Mouse (Mus musculus) gastrocnemius, postnatal 36 days (tissue): ENCODE results near the gene Tfrc. TPM values are rescaled to one million over a fixed set of nuclear protein-coding genes. Genes with fewer than 3 reads are reported as not detected.
A peak's percentile ranks its signal among the peaks of the same experiment; 100 is the strongest.

Experiments used
- DNase-seq, 2 experiments: peaks; one replicate each; pipeline ENCODE4 v3.0.0; 2022
- intact Hi-C: fragments of 180-260 bp; cut with DNase I; formaldehyde crosslinking; loops from one replicate; pipeline ENCODE4 v1.15.1; 2025
- total RNA-seq, 2 experiments: library from RNA; stranded (reverse); gene quantifications; 2 replicates each; pipeline ENCODE4 v1.2.3; 2021

The Tfrc gene
- total RNA-seq, 2 experiments from 2014 or later, result 157 to 180 TPM

DNA sequence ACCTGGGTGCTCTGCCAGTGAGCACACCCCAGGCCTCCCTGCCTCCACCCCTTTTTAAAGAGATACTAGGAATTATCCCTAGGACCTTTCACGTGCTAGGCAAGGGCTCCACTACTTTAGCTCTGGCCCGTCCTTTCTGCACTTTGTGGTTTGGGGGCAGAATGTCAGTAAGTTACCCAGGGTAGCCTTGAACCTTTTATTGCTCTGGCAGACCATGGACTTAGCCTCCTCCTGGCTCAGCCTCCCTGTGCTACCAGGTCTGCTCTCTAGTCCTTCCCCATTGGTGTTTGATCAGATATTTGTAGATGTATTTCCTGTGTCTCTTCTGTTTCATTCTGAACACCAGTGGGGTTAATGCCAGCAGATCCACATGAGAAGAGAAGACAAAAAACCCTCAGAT lies 55.5 kb downstream of the Tfrc start:
- no peak for DNase-seq
- intact Hi-C loops, result no loop called here

DNA sequence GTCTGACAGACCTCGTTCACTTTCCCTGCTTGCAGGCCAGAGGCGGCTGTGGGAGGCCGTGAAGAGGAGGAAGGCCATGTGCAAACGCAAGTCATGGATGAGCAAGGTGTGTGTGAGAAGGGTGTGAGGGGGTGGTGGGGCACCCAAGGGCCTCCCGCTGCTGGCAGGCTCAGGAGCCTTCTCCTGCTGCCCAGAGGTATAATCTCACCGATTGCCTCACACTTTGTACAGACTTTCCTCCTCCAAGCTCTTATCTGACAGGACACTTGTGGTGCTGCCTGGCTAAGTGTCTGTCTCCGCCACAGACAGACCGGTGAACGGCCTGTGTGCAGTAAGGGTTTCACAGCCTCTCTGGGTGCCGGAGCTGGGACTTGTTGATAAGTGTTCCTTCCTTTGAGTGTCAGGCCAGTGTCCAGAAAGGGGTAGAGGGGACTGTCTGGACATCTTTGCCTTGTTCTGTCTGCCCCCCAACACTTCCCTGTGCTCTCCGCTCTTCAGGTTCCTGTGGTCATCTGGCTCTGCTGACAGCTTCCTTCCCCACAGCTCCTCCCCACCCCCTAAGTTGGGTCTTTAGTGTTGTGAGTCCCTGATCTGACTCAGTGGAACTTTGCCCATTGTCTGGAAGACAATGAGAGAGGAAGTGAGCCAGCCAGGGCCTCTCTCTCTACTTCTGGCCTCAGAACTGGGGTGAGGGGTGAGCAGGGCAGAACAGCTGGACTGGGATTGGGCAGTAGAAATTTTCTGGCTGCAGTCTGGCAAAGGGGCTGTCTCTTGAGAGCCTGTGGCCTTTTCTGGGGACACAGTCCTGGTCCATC lies 57.3 kb downstream of the Tfrc start:
- peak; percentile 11 to 20 for DNase-seq
- intact Hi-C loops, result no loop called here

DNA sequence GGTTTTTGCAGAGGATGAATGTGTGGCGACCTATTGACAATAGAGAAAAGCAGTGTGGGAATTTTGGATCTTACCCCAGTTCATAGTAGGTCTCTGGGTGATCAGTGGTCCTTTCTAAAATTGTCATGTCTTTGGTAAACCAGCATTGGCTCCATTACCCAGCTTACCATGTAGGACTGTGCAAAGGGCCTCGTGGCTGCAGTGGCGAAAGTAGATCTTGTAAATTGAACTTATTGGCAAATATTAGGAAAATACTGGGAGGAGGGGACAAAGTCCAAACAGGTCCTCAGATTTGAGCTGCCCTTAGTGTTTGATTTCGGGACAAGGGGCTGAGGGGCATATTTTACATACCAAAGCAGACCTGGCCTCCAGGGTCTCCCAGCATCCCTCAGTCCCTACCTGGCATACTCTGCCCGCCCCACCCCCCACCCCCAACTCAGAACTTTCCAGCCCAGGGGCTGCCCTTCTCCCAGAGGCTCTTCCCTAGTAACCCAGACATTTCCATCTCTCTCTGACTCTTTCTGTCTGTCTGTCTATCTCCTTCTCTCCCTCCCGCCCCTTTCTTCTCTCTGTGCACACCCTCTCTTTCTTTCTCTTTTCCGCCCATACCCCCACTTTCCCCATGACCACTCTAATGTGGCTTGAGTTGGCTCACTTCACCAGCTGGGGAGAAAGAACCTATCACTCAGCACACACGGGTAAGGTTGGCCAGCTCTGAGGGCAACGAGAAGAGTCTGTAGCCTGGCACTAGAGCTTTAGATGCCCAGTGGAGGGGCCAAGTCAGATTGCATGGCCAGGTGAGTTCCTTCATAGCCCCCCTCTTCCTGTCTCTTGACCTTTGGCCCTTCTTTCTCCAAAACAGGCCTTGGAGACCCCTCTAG lies 58.2 kb downstream of the Tfrc start:
- intact Hi-C loops, result no loop called here
- DNase-seq, result peak in 1 of 2 experiments; percentile 2

- intact Hi-C loops, result no loop called here
- peak in 1 of 2 experiments; percentile 9 for DNase-seq
Observed at GRCm38 (mm10) chr16:32667552-32667872, 58.8 kb downstream of the Tfrc start.

DNA sequence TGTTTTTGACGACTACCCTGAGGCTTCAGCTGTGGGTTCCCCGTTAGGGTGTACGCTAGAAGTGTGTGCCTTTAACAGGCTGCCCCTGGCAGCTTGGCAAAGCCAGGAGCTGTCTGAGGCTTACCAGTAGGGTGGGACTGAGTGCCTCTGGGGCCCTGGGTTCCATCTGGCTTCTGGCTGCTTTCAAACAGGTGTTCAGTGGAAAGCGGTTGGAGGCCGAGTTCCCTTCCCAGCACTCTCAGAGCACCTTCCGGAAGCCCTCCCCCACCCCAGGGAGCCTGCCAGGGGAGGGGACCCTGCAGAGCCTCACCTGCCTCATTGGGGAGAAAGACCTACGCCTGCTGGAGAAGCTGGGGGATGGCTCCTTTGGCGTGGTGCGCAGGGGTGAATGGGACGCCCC lies 59.3 kb downstream of the Tfrc start:
- peak in 1 of 2 experiments; percentile 4 for DNase-seq
- intact Hi-C loops, result no loop called here

GRCm38 (mm10) chr16:32668472-32668871 lies 59.8 kb downstream of the Tfrc start:
- intact Hi-C loops, result no loop called here
- peak in 1 of 2 experiments; percentile 8 for DNase-seq

- no peak for DNase-seq
- intact Hi-C loops, result no loop called here
Observed at GRCm38 (mm10) chr16:32669243-32669642, 60.5 kb downstream of the Tfrc start.

DNA sequence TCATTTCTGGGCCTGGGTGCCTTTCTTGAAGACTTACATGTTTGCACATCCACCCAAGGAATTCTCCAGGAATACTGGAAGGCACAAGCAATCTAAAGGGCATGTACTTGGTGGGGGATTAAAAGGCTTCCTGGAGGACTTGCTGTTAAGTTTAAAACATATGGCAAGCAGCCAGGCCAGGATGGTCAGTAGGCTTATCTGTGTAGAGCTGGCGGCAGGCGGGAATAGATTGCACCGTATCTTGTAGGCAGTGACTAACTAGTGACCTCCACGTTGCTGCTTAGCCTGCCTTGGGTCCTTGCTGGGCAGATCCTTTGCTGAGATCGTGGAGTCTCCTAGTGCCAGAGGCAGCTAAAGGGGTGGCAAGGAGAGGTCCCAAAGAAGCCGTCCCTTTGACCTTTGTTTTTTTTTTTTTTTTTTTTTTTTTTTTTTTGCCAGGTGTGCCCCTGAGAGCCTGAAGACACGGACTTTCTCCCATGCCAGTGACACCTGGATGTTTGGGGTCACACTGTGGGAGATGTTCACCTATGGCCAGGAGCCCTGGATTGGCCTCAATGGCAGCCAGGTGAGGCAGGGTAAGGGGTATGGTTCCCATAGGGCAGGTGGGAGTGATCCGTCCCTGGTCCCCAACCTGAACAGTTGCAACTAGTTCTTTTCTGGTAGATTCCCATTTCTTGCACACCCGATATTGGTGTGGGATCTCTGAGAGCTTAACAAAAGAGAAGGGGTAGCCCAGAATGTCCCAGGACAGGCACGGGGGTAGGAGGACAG lies 61.8 kb downstream of the Tfrc start:
- intact Hi-C loops, result no loop called here
- DNase-seq, result no peak

- intact Hi-C loops, result no loop called here
- DNase-seq, result no peak
Observed at GRCm38 (mm10) chr16:32671206-32671887, 62.6 kb downstream of the Tfrc start.

DNA sequence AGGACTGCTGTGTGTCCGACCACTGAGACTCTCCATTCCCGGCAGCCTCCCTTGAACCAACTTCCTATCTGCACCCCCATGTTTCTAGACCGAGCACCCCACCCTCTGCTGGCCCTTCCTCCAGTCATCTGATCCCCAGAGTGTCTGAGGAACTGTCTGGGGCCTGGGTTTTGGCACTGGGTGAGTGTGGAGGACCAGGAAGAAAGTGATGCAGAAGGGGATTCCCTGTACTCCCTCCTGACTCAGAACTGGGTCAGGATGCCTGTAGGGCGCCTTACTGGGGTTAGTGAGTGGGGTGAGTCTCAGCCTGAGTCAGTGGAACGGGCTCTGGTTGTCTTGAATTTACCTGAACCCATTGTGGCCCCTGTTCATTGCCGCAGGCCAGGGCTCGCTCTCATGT lies 63.5 kb downstream of the Tfrc start:
- intact Hi-C loops, result no loop called here
- DNase-seq, result no peak

DNA sequence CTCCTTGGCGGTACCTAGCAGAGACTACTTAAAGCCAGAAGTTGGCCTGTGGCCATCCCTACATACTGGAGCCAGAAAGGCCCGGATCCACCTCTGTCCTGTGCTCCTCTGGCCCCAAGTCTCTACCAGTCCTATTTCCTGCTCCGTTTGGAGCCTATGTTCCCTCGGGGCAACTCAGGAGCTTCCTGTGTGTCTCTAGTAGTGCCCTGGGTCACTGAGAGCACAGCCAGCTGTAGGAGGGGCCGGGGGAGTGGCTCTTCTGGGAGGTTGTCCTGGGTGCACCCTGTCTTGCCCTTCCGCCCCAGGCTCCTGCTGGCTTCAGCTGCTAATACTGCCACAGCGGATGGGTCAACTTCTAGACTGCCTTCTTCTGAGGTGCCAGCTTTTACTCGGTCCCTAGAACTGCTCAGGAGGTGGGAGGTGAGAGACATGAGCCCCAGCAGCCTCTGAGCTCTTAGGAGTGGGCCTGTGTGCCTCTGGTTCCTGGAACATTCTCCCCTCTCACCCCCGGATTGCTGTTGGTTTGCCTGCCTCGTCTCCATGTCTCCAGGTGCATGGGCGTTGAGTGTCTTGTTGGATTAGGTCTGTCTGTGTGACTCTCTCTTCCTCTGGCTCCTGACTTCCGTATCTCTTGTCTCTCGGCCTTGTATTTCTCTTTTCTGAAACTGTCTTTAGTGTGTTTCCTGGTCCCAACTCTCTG lies 64.3 kb downstream of the Tfrc start:
- DNase-seq, result no peak

GRCm38 (mm10) chr16:32674121-32674740 lies 65.5 kb downstream of the Tfrc start:
- no peak for DNase-seq
- intact Hi-C loops, result no loop called here

More for the DNA sequence above, 64.3 kb downstream of the Tfrc start:
- intact Hi-C loops, result no loop called here

DNA sequence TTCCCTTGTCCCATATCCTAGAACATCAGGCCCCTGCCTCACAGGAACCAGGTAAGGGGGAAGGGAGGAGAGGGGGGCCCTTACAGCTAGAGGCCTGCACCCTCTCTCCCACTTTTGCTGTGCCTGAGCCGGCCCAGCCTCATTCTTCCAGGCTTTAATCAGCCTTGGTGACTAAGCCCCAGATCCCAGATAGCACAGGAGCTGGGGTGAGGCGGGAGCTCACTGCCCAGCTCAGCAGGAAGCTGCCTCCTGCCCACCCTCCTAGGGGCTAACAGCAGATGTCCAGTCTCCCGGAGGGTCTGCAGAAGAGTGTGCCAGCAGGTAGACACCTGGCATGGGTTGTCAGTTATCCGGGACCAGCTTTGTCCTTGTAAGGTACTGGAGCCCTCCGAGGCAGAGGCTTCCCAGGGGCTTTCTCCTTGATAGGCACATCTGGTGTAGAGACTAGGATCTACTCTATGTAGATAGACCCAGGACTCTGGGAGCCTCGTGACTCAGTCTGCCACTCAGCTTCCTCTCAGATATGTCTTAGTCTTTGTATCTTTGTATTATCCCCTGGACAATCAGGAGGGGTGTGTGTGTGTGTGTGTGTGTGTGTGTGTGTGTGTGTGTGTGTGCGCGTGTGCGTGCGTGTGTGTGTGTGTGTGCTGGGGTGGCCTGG lies 68.5 kb downstream of the Tfrc start:
- intact Hi-C loops, result no loop called here
- no peak for DNase-seq

DNA sequence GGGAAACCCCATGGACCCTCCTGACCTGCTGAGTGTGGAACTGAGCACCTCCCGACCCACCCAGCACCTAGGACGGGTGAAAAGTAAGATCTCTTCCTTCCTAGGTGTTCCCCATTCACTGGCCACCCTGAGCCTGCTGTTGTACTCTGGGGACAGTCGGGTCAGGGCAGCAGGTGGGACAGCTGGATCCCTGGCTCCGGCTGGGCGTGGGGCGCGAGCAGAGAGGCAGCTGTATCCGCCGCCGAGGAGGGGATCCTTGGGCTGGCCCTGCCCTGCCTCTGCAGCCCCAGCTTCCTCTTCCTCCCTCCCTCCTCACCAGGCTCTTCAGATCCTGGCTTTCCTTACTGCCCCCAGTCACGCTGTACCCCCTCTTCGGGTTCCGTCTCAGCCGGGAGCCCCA lies 69.2 kb downstream of the Tfrc start:
- intact Hi-C loops, result no loop called here
- no peak for DNase-seq

DNA sequence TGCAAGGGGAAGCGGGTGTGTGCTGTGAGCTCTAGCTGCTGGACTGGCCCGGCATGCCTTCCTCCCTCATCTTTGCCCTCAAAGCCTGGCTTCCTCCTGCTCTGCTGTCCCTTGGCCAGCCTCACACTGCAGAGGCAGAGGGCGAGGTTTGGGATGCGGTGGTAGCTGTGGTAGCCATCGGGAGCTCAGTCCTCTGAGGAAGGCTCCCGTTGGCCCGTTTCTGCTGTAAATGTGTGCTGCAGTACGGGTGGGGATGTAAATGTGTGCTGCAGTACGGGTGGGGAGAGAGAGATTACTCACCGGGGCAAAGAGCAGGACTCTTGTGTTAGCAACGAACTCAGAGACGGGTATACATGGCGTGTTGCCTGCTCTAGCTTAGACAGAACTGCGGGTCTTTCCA lies 70.1 kb downstream of the Tfrc start:
- no peak for DNase-seq
- intact Hi-C loops, result no loop called here

- intact Hi-C loops, result loop anchor here (5.0 kb wide), 1 partner anchor 173 kb away; no protein-coding TSS in a partner anchor
- no peak for DNase-seq
Observed at GRCm38 (mm10) chr16:32679976-32680375, 71.3 kb downstream of the Tfrc start.

- DNase-seq, result no peak
- intact Hi-C loops, result loop anchor here (5.0 kb wide), 1 partner anchor 174 kb away; no protein-coding TSS in a partner anchor
Observed at GRCm38 (mm10) chr16:32680806-32681205, 72.1 kb downstream of the Tfrc start.

- intact Hi-C loops, result loop anchor here (1.0 to 5.0 kb wide), 2 partner anchors 23 to 175 kb away; no protein-coding TSS in a partner anchor
Observed at GRCm38 (mm10) chr16:32682194-32682593, 73.5 kb downstream of the Tfrc start.

More at GRCm38 (mm10) chr16:32682194-32682593, 73.5 kb downstream of the Tfrc start:
- DNase-seq, result peak in 1 of 2 experiments; percentile 66
